Mouse (Mus musculus): ENCODE measurements at regions not wholly inside any gene's neighbourhood (a gene's known extent, or its start where the extent isn't known, plus 50 kb on each side); places are given as distances from the start of the nearest gene placed in this dataset.

GRCm38 (mm10) chr1:169103669-169104068, 427.6 kb downstream of the Nuf2 start:
- TF ChIP-seq CTCF (IDR thresholded peaks at IDR 0.05) = no peak
- no peak for TF ChIP-seq EP300 (IDR thresholded peaks at IDR 0.05)
